Mouse (Mus musculus): ENCODE measurements around the gene Mrc2. TPM values are rescaled to one million over a fixed set of nuclear protein-coding genes. Genes with fewer than 3 reads are reported as not detected.

Mrc2 gene
- polyA plus RNA-seq (2015; fragmentation: Nextera tagmentation; extraction: Ambion mirVana), result 4.9 and 7.4 TPM in 2 replicates

DNA sequence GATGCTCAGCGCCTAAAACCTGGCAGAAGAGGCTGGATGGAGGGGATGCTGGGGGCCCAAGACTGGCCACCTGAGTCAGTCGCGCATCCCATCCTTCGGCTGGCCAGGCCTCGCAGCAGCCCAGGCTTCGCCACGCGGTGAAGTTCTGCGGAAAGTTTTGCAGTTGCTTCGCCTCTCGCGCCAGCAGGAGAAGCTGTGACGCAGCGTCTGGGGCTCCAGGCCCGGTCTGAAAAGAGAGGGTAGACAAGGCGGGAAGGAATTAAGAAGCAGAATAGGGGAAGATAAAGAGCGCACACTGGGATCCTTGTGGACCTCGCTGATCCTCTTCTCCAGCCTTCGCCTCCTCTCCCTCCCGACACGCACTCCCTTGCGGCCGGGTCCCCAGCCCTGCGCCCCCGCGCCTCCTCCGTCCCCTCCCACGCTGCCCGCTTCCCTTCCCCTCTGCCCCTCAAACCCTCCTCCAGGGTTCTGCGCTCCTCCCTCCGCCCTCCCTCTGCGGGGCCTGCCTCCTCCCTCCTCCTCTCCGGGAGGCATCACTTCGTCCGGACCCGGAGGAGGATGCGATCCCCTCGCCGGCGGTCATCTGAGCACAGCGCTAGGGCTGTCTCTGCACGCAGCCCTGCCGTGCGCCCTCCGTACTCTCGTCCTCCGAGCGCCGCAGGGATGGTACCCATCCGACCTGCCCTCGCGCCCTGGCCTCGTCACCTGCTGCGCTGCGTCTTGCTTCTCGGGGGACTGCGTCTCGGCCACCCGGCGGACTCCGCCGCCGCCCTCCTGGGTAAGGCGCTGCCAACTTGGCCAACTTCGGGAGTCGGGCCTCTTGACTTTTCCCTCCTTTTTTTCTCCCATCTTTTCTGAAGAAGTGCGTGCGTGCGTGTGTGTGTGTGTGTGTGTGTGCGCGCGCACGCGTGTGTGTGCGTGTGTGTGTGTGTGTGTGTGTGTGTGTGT lies at the start of gene Mrc2:
Mrc2 (plus strand) TSS at position 520 of the 948 bp plus-strand sequence.
- under 1% methylated on average over 62 of the region's 75 CpGs for WGBS
- Histone ChIP-seq H3K4me1 (ENCODE audit: control insufficient read depth, insufficient read depth, low read depth, low read length) (peaks cover 20% of the 10 kb centered on the region), H3K9me3 (ENCODE audit: control insufficient read depth, low read length) (no peaks in the 10 kb centered on the region), H3K4me2 (ENCODE audit: low read length) (peak within 1 kb of the TSS; percentile 99), H3K27ac (ENCODE audit: low read depth, low read length) (peak within 1 kb of the TSS; percentile 36; the same call in 1 of the 2 replicates), H3K9ac (ENCODE audit: low read depth, low read length) (peak within 1 kb of the TSS; percentile 68), H3K27me3 (replicated peaks; ENCODE audit: control insufficient read depth, insufficient read depth, low read length) (peaks cover 5% of the 10 kb centered on the region), H3K36me3 (ENCODE audit: control insufficient read depth, insufficient read depth, low read length) (no peaks in the 10 kb centered on the region), H3K4me3 (ENCODE audit: low read length) (peak within 1 kb of the TSS; percentile 57)
- ATAC-seq, result peak; percentile 79

DNA sequence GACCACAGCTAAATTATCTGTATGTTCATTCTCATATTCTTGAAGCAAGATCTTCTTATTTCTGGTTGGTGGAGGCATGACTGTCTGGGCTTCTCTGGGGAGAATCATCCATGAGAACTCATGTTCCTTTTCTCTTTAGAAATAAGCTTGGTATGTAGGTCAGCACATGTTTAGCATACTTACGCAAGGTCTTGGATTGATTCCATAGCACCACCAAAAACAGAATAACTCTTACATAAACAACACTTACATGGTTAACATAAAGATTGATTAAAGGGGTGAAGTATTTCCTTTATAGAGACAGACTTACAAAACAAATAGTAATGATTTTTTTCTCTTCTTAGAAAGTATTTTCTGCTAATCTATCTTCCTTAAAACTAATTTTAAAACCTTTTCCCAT lies 46.1 kb upstream of the Mrc2 start:
- no peak for ATAC-seq
- Histone ChIP-seq H3K4me3 (ENCODE audit: low read length) (no peak overlapping the region), H3K27me3 (replicated peaks; ENCODE audit: control insufficient read depth, insufficient read depth, low read length) (no peaks in the 10 kb centered on the region), H3K9me3 (ENCODE audit: control insufficient read depth, low read length) (no peaks in the 10 kb centered on the region), H3K9ac (ENCODE audit: low read depth, low read length) (no peak overlapping the region), H3K4me2 (ENCODE audit: low read length) (no peak overlapping the region), H3K27ac (ENCODE audit: low read depth, low read length) (no peak overlapping the region), H3K4me1 (ENCODE audit: control insufficient read depth, insufficient read depth, low read depth, low read length) (no peaks in the 10 kb centered on the region; the same call in none of the 2 replicates), H3K36me3 (ENCODE audit: control insufficient read depth, insufficient read depth, low read length) (peaks cover 24% of the 10 kb centered on the region)
- WGBS, result 94% methylated on average over 1 of the region's 1 CpGs

DNA sequence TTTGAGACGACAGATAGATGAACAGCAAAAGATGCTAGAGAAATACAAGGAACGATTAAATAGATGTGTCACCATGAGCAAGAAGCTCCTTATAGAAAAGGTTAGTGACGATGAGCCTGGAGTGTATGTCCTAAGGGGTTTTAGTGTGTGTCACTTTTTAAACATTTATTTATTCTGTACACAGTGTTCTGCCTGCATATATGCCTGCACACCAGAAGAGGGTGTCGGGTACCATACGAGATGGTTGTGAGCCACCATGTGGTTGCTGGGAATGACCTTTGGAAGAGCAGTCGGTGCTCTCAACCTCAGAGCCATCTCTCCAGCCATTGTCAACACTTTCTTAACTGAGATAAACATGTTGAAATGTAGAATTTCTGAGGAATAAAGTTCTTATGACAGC lies 45.7 kb upstream of the Mrc2 start:
- Histone ChIP-seq H3K9me3 (ENCODE audit: control insufficient read depth, low read length) (no peaks in the 10 kb centered on the region), H3K4me1 (ENCODE audit: control insufficient read depth, insufficient read depth, low read depth, low read length) (no peaks in the 10 kb centered on the region; the same call in none of the 2 replicates), H3K36me3 (ENCODE audit: control insufficient read depth, insufficient read depth, low read length) (peaks cover 24% of the 10 kb centered on the region), H3K4me2 (ENCODE audit: low read length) (no peak overlapping the region), H3K27me3 (replicated peaks; ENCODE audit: control insufficient read depth, insufficient read depth, low read length) (no peaks in the 10 kb centered on the region), H3K9ac (ENCODE audit: low read depth, low read length) (no peak overlapping the region), H3K27ac (ENCODE audit: low read depth, low read length) (no peak overlapping the region), H3K4me3 (ENCODE audit: low read length) (no peak overlapping the region)
- WGBS, result 92% methylated on average over 6 of the region's 6 CpGs
- ATAC-seq, result no peak

- 93% methylated on average over 5 of the region's 5 CpGs for WGBS
- Histone ChIP-seq H3K27ac (ENCODE audit: low read depth, low read length) (no peak overlapping the region), H3K4me2 (ENCODE audit: low read length) (no peak overlapping the region), H3K4me3 (ENCODE audit: low read length) (no peak overlapping the region), H3K4me1 (ENCODE audit: control insufficient read depth, insufficient read depth, low read depth, low read length) (no peaks in the 10 kb centered on the region; the same call in none of the 2 replicates), H3K9me3 (ENCODE audit: control insufficient read depth, low read length) (no peaks in the 10 kb centered on the region), H3K36me3 (ENCODE audit: control insufficient read depth, insufficient read depth, low read length) (peaks cover 24% of the 10 kb centered on the region), H3K27me3 (replicated peaks; ENCODE audit: control insufficient read depth, insufficient read depth, low read length) (no peaks in the 10 kb centered on the region), H3K9ac (ENCODE audit: low read depth, low read length) (no peak overlapping the region)
- no peak for ATAC-seq
These were observed 45.1 kb upstream of the Mrc2 start for GRCm38 (mm10) chr11:105247321-105247720.

DNA sequence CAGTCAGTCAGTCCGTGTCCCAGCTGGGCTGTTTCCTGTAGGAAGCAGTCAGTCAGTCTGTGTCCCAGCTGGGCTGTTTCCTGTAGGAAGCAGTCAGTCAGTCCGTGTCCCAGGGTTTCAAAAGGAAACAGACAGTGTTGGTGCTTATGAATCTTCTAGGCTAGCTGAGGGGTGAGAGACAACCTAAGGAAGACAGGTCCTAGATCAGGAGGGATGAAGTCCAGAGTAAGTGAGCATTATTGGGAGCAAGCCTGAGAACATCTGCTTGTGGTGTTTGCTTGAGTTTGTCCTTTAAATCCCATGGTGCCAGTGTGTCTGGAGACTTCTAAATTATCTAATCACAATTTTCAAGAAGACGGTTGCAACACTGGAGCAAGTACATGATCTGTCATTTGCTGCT lies 32.7 kb upstream of the Mrc2 start:
- WGBS, result 75% methylated on average over 2 of the region's 3 CpGs
- no peak overlapping the region for H3K9ac ChIP-seq (ENCODE audit: low read depth, low read length)
- no peak overlapping the region for H3K27ac ChIP-seq (ENCODE audit: low read depth, low read length)
- H3K4me3 ChIP-seq (ENCODE audit: low read length), result no peak overlapping the region
- no peak for ATAC-seq
- peaks cover 19% of the 10 kb centered on the region for H3K36me3 ChIP-seq (ENCODE audit: control insufficient read depth, insufficient read depth, low read length)
- H3K27me3 ChIP-seq (replicated peaks; ENCODE audit: control insufficient read depth, insufficient read depth, low read length), result no peaks in the 10 kb centered on the region
- H3K4me1 ChIP-seq (ENCODE audit: control insufficient read depth, insufficient read depth, low read depth, low read length), result no peaks in the 10 kb centered on the region
- no peak overlapping the region for H3K4me2 ChIP-seq (ENCODE audit: low read length)
- H3K9me3 ChIP-seq (ENCODE audit: control insufficient read depth, low read length), result no peaks in the 10 kb centered on the region

DNA sequence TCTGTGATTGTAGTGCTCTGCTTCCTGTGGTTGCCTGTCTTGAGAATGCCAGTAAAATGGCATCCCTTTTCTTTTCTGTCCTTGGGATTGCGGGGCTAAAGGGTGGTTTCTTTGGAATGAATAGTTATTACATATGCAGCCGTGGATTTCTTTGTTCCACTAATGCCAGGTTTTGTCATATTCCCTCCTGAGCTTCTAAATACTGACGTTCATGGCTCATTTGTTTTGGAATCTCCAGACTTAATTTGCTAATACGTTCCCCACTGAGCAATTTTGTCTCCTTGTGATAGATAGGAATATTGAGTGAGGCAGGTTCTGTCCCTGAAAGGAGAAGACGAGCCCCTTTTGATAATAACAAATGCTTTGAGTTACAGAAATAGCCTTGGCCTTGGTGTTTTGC lies 31.3 kb upstream of the Mrc2 start:
- WGBS, result 29% methylated on average over 5 of the region's 5 CpGs
- Histone ChIP-seq H3K9ac (ENCODE audit: low read depth, low read length) (no peak overlapping the region), H3K4me1 (ENCODE audit: control insufficient read depth, insufficient read depth, low read depth, low read length) (no peaks in the 10 kb centered on the region), H3K27me3 (replicated peaks; ENCODE audit: control insufficient read depth, insufficient read depth, low read length) (no peaks in the 10 kb centered on the region), H3K36me3 (ENCODE audit: control insufficient read depth, insufficient read depth, low read length) (peaks cover 13% of the 10 kb centered on the region), H3K9me3 (ENCODE audit: control insufficient read depth, low read length) (no peaks in the 10 kb centered on the region), H3K4me3 (ENCODE audit: low read length) (no peak overlapping the region), H3K4me2 (ENCODE audit: low read length) (no peak overlapping the region), H3K27ac (ENCODE audit: low read depth, low read length) (peak overlapping the region; percentile 18; the same call in 1 of the 2 replicates)
- no peak for ATAC-seq

DNA sequence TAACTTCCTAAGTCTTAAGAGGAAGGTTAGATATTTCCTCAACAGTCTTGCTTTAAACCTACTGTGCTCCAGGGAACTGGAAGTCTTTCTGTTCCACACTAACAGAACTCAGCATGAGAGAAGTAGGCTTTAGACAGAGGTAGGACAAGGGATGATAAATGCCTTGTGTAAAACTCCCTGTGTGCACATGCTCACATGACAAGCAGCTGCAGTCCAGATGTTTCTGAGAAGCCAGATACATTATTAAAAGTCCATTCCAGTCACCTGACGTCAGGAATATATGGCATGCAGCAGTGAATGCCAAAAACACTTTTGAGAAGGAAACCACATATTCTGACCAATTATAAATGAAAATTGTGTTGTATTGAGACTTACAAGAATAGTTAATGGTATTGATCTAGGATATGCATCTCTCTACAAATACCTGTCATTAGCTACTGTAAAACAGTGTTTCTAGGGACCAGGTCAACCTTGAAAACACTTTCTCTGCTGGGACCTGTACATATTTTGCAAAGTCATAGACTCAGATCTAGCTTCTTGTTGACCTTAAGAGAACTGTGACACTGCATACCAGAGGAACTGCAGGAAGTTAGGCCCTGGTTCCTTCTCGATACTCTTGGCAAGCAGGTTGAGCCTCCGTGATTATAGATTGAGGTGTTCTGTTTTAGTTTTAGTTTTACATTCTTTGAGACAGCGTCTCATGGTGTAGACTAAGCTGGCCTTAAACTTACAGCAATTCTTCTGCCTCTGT lies 30.7 kb upstream of the Mrc2 start:
- 82% methylated on average over 4 of the region's 4 CpGs for WGBS

DNA sequence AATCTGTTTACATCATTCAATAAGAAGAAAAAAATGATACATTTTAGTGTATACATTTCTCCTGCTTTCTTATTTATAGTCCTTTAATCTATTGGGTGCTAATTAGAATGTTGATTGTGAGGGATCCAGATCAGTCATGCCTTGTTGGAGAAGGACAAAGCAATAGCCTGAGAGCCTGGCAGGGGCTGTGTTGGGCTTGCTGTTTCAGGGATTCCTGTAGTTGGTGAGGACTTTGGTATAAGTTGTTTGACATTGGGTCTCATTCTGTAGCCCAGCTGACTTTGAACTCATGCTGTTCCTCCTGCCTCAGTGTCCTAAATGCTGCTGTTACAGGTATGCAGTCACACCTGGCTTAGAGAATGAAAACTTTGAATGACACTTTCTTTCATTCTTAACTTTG lies 27.9 kb upstream of the Mrc2 start:
- Histone ChIP-seq H3K9me3 (ENCODE audit: control insufficient read depth, low read length) (no peaks in the 10 kb centered on the region), H3K36me3 (ENCODE audit: control insufficient read depth, insufficient read depth, low read length) (peaks cover 8% of the 10 kb centered on the region; the same call in 1 of the 2 replicates), H3K4me1 (ENCODE audit: control insufficient read depth, insufficient read depth, low read depth, low read length) (no peaks in the 10 kb centered on the region), H3K4me2 (ENCODE audit: low read length) (no peak overlapping the region), H3K27ac (ENCODE audit: low read depth, low read length) (no peak overlapping the region), H3K27me3 (replicated peaks; ENCODE audit: control insufficient read depth, insufficient read depth, low read length) (no peaks in the 10 kb centered on the region), H3K4me3 (ENCODE audit: low read length) (no peak overlapping the region), H3K9ac (ENCODE audit: low read depth, low read length) (no peak overlapping the region)
- ATAC-seq, result no peak

More for the DNA sequence above, 30.7 kb upstream of the Mrc2 start:
- Histone ChIP-seq H3K36me3 (ENCODE audit: control insufficient read depth, insufficient read depth, low read length) (peaks cover 11% of the 10 kb centered on the region), H3K4me1 (ENCODE audit: control insufficient read depth, insufficient read depth, low read depth, low read length) (no peaks in the 10 kb centered on the region), H3K27ac (ENCODE audit: low read depth, low read length) (no peak overlapping the region), H3K27me3 (replicated peaks; ENCODE audit: control insufficient read depth, insufficient read depth, low read length) (no peaks in the 10 kb centered on the region), H3K9ac (ENCODE audit: low read depth, low read length) (no peak overlapping the region), H3K4me2 (ENCODE audit: low read length) (no peak overlapping the region), H3K4me3 (ENCODE audit: low read length) (no peak overlapping the region), H3K9me3 (ENCODE audit: control insufficient read depth, low read length) (no peaks in the 10 kb centered on the region)
- ATAC-seq, result no peak

DNA sequence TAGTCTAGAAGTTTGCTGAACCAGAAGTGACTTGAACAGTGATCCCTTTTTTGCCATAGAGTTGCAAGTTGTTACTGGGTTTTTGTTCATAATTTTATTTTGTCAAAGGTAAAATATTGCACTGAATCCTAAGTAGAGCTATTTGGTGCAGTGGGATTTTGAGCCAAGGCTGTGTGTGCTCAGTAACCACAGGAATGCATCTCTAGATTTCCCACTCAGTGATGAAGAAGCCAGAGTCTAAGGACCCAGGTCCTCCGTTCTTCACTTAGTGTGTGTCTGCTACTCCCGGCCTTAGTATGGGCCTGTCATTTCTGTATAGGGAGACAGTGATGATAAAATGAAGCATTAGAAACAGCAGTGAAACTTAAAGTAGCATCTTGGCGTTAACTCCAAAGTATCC lies 27.5 kb upstream of the Mrc2 start:
- ATAC-seq, result no peak
- Histone ChIP-seq H3K4me3 (ENCODE audit: low read length) (no peak overlapping the region), H3K36me3 (ENCODE audit: control insufficient read depth, insufficient read depth, low read length) (peaks cover 8% of the 10 kb centered on the region; the same call in 1 of the 2 replicates), H3K9ac (ENCODE audit: low read depth, low read length) (no peak overlapping the region), H3K4me1 (ENCODE audit: control insufficient read depth, insufficient read depth, low read depth, low read length) (no peaks in the 10 kb centered on the region), H3K9me3 (ENCODE audit: control insufficient read depth, low read length) (no peaks in the 10 kb centered on the region), H3K27ac (ENCODE audit: low read depth, low read length) (no peak overlapping the region), H3K4me2 (ENCODE audit: low read length) (no peak overlapping the region), H3K27me3 (replicated peaks; ENCODE audit: control insufficient read depth, insufficient read depth, low read length) (no peaks in the 10 kb centered on the region)
- 86% methylated on average over 3 of the region's 3 CpGs for WGBS

Data from hindbrain, embryonic 16.5 days (tissue).